Mouse (Mus musculus) small intestine, adult 2 months (tissue): ENCODE measurements at regions not wholly inside any gene's neighbourhood (a gene's known extent, or its start where the extent isn't known, plus 50 kb on each side); places are given as distances from the start of the nearest gene placed in this dataset.

Experiments used
- CTCF ChIP-seq: fragments of 200-500 bp; IDR thresholded peaks from 2 replicates; pipeline ENCODE4 v1.5.1; 2012; ENCODE audit warnings: low read depth, mild to moderate bottlenecking, control low read depth, inconsistent platforms, low read length, moderate library complexity, mixed read lengths; ENCODE audit not compliant: insufficient replicate concordance, insufficient read length; ENCODE audit errors: extremely low read depth
- POLR2A ChIP-seq: fragments of 200-500 bp; IDR thresholded peaks from 2 replicates; pipeline ENCODE4 v1.6.1; 2012; ENCODE audit warnings: low read depth, mild to moderate bottlenecking, control low read depth, inconsistent platforms, low read length, moderate library complexity

- TF ChIP-seq CTCF (no peak), POLR2A (no peak)
Measured at GRCm38 (mm10) chr15:53989888-53990287, 105.2 kb downstream of the Gm7489 start.
